Mouse (Mus musculus): ENCODE measurements around the gene Rgl1.

GRCm38 (mm10) chr1:152720969-152721368 lies 45.2 kb downstream of the Rgl1 start:
- TF ChIP-seq CTCF (IDR thresholded peaks at IDR 0.05; ENCODE audit: control insufficient read depth, insufficient read depth, insufficient read length) (no peak), CEBPB (IDR thresholded peaks at IDR 0.05; ENCODE audit: low read depth) (no peak), USF1 (IDR thresholded peaks at IDR 0.05; ENCODE audit: low read depth) (no peak)
